Mouse (Mus musculus) monocyte, adult 2 months (primary cell): Measurements from ENCODE around the gene Arhgef10l.

Source experiments
- DNase-seq, 2 experiments: peaks; one replicate each; pipeline ENCODE4 v3.0.0; 2022; ENCODE audit warnings: low spot score in 2 of 2, low read depth in 1 of 2

Gene Arhgef10l

GRCm38 (mm10) chr4:140636312-140636996, 29.4 kb downstream of the Arhgef10l start:
- no peak for DNase-seq

- no peak for DNase-seq
Observed at GRCm38 (mm10) chr4:140634861-140635388, 30.9 kb downstream of the Arhgef10l start.

GRCm38 (mm10) chr4:140631276-140631849, 34.4 kb downstream of the Arhgef10l start:
- no peak for DNase-seq

GRCm38 (mm10) chr4:140630651-140631241, 35.1 kb downstream of the Arhgef10l start:
- no peak for DNase-seq

GRCm38 (mm10) chr4:140630136-140630535, 35.7 kb downstream of the Arhgef10l start:
- DNase-seq, result no peak

- DNase-seq, result no peak
Observed at GRCm38 (mm10) chr4:140628971-140629370, 36.8 kb downstream of the Arhgef10l start.

- DNase-seq, result no peak
Observed at GRCm38 (mm10) chr4:140628412-140628943, 37.3 kb downstream of the Arhgef10l start.

GRCm38 (mm10) chr4:140625651-140626525, 39.9 kb downstream of the Arhgef10l start:
- no peak for DNase-seq

GRCm38 (mm10) chr4:140624468-140625176, 41.2 kb downstream of the Arhgef10l start:
- DNase-seq, result no peak

GRCm38 (mm10) chr4:140624087-140624467, 41.7 kb downstream of the Arhgef10l start:
- DNase-seq, result no peak

- DNase-seq, result no peak
Observed at GRCm38 (mm10) chr4:140622819-140623218, 43.0 kb downstream of the Arhgef10l start.

- DNase-seq, result no peak
Observed at GRCm38 (mm10) chr4:140620496-140620895, 45.3 kb downstream of the Arhgef10l start.

- DNase-seq, result no peak
Observed at GRCm38 (mm10) chr4:140617391-140618385, 48.1 kb downstream of the Arhgef10l start.

- DNase-seq, result no peak
Observed at GRCm38 (mm10) chr4:140616894-140617293, 48.9 kb downstream of the Arhgef10l start.

- no peak for DNase-seq
Observed at GRCm38 (mm10) chr4:140616196-140616595, 49.6 kb downstream of the Arhgef10l start.

GRCm38 (mm10) chr4:140615771-140616170, 50.0 kb downstream of the Arhgef10l start:
- DNase-seq, result no peak

GRCm38 (mm10) chr4:140614553-140614952, 51.3 kb downstream of the Arhgef10l start:
- DNase-seq, result no peak

- DNase-seq, result no peak
Observed at GRCm38 (mm10) chr4:140614145-140614544, 51.7 kb downstream of the Arhgef10l start.
